Mouse (Mus musculus): ENCODE results near the gene Duox1.

GRCm38 (mm10) chr2:122361181-122361580, 45.7 kb downstream of the Duox1 start:
- TF ChIP-seq CTCF (IDR thresholded peaks at IDR 0.05; ENCODE audit: extremely low read depth, insufficient read depth, insufficient read length, insufficient replicate concordance): no peak
- TF ChIP-seq POLR2A (IDR thresholded peaks at IDR 0.05; ENCODE audit: low read depth, low read length): no peak
